Mouse (Mus musculus) stomach, postnatal 0 days (tissue): Measurements from ENCODE around the gene Cdk2.

Source experiments
- CTCF ChIP-seq: IDR thresholded peaks from 2 replicates; pipeline ENCODE4 v1.5.1; 2016; ENCODE audit warnings: antibody characterized with exemption, low read depth, mild to moderate bottlenecking, moderate library complexity
- EP300 ChIP-seq: optimal IDR thresholded peaks from 2 replicates; pipeline ENCODE3; 2016; ENCODE audit warnings: antibody characterized with exemption

DNA sequence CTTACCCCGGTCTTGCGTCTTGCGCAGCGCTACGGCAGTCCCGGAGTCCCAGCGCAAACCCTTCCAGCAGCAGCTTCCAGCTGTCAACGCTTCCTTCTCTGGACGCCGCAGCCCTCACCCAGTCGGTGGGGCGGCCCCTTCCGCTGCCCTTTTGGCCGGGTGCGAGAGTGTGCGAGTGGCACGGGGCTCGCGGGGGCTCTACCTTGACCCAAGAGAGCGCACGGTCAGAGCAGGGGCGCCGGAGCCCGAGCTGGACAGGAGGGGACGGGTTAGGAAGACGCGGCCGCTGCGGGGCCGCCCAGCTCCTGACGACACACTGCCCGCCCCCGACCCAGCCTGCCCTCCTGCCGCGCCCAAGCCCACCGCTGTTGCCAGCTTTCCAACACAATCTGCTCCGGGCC, 39.0 kb upstream of the Cdk2 start:
- no peak for TF ChIP-seq EP300
- no peak for TF ChIP-seq CTCF
